Mouse (Mus musculus): Measurements from ENCODE around the gene Csdc2. TPM values are rescaled to one million over a fixed set of nuclear protein-coding genes. Genes with fewer than 3 reads are reported as not detected.
"Not testable (repeated sequence)": the region's sequence is repeated elsewhere in the genome, so short reads cannot be mapped to it uniquely, and the experiment has no call there.

Csdc2 gene
- total RNA-seq, 1 experiment from 2014 or later = not detected

DNA sequence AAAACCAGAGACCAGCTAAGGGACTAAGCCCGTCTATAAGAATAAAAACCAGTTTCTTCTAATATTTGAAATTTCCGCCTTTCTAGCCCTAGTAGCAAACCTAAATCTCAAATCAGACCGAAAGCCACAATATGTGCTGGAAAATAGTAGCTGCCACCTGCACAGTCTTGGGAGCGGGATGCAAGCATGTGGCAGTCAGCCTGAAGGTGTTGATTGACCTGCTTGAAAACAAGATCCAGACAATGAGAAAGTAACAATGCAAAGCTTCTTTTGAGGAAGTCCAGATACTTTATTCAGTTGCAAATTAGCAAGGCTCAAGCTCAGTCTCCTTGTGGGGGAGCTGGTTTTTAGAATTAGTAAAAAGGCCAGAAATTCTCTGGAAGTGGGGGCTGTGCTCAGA is 33.9 kb downstream of the Csdc2 start:
- not testable (repeated sequence) for ATAC-seq (ENCODE audit: extremely low read depth, insufficient number of reproducible peaks, low FRiP score, poor library complexity, severe bottlenecking)

DNA sequence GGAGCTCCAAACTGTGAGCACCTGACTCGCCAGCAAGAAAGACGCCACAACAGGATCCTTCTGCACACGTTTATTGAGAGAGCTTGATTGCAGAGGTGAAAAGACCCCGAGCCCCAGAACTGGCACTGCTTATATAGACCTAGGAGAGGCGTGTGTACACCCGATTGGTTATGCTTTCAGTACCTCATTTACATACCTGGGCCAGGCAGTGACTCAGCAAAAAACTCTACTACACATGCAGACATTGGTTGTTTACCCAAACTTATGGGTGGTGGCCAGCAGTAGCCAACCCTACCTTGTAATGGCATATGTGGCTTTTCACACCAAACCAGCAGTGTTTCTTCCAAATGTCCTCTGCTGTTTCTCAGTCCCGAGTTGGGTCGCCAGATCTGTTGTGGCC is 38.6 kb downstream of the Csdc2 start:
- ATAC-seq (ENCODE audit: extremely low read depth, insufficient number of reproducible peaks, low FRiP score, poor library complexity, severe bottlenecking) = not testable (repeated sequence)

DNA sequence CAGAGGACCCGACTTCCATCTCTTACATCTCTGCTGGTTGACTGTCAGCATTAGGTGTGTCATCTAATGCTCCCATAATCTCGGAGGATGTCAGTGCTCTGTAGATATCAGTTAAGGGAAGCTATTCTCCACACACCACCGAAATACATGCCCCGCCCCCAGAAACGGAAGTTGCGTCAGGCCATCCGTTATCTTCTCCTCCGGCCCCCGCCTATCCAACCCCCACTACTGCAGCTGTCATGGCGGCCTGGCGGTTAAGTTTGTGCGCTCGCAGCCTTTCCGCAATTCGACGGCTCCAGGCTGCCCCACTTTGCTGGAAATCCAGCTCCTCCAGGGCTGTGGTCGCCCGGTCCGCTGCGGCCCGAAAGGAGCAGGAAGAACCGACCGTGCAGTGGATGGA is 43.8 kb downstream of the Csdc2 start, which contains the start of gene 1700029P11Rik:
Gene 1700029P11Rik, plus strand, starts transcription at position 220 of the 400 bp plus-strand sequence.
- ATAC-seq (ENCODE audit: extremely low read depth, insufficient number of reproducible peaks, low FRiP score, poor library complexity, severe bottlenecking) = no peak

DNA sequence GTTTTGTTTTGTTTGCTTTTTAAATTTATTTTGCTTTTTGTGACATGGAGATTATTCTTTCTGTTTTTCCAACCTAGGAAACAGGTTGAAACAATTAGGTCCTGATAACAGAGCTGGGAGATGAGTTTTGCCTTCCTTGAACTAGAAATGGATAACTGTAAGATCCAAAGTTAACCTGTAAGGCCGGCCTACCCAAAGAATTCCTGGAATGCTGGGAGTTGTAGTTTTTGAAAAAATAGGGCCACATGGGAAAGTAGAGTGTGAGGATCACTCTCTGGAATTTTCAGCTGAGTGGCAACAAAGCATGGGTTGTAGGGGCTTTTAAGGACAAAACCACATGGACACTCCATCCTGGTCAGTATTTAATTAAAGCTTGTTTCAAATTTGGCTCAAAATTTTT is 45.6 kb downstream of the Csdc2 start:
- ATAC-seq (ENCODE audit: extremely low read depth, insufficient number of reproducible peaks, low FRiP score, poor library complexity, severe bottlenecking) = no peak

DNA sequence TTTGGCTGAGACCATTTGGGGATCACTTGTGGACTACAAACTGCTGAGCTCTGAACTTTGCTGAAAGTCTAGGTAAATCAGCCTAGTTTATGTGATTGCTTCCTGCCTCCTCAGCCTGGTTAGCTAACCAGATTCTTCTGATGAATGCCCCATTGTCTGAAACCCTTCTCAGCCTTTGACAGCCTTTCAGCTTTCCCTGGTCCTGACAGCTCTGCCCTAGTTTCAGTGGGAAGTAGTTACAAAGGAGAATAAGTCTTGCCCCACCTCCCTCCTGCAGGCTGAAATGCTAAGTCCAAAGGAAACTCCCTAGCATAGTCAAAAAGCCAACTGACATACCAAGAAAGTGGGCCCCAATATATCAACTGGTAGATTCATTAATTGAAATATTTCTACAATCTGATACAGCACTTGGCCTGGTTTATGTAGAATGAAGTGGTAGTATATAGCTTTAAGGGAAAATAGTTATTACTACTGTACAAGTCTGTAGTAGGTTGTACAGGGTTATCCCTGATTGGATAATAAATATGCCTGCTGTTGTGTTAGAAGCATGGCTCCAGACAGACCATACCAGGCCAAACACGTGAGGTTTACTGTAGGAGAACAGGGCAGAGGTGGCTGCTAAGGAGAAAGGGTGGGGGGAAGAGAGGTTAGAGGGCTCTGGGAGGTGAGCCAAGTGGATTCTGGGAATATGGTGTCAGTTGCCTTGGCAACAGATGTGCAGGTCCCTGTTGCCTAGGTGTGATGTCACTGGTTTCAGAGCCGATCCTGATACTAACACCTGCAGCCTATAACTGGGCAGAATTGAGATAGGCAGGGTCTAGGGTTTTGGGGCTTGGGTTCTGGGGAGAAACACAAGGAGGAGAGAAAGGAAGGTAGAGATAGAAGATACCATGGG is 49.0 kb downstream of the Csdc2 start:
- no peak for ATAC-seq (ENCODE audit: extremely low read depth, insufficient number of reproducible peaks, low FRiP score, poor library complexity, severe bottlenecking)

DNA sequence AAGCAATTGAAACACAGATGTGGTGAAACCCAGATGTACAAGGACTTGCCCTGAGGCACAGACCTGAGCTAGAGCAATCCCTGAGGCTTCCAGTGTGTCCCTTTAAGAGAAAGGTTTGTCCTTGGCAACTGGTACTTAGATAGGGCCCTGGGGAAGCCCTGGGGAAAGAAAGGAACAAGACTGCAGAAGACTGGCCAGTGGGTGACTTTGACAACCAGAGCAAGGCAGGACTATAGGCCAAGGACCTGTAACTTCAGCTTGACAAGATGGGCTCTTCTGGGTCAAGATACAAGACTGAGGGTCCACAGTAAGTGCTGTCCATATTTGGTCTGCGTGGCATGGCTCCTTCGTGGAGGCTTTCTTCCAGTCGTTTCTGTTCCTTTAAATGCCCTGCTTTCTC is 51.1 kb downstream of the Csdc2 start, which contains the start of gene Xrcc6:
Gene Xrcc6, plus strand, starts transcription at position 190 of the 400 bp plus-strand sequence.
- no peak for ATAC-seq (ENCODE audit: extremely low read depth, insufficient number of reproducible peaks, low FRiP score, poor library complexity, severe bottlenecking)

DNA sequence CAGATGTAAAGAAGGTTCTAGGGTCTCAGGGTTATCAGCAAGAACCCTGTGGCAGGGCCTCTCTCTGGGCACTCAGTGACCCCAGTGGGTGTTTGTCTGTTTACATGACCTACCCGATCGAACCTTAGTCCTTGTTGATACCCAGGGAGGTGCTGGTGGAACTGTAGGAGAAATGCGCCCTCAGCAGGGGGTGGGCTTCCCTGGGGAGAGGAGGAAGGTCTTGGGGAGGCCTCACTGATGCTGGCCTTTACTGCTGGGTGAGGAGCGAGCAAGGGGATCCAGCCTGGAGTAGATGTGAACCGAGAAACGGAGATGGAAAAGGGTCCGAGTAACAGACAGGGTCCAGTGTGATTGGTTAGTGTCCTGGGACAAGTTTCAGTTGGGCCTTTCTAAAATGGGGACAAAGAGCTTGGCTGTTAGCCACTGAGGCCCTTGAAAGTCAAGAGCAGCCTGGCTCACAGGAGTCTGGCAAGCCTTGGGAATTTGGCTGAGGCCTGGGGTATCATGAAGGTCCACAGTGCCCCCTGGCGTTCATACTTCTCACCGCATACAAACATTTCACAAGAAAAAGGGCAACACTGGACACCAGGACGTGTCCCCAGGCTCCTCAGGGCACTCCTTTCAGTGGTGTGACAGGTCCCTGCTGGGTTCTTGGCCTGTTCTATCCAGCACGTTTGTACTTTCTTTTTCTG is 53.0 kb downstream of the Csdc2 start:
- ATAC-seq (ENCODE audit: extremely low read depth, insufficient number of reproducible peaks, low FRiP score, poor library complexity, severe bottlenecking) = peak; percentile 68

DNA sequence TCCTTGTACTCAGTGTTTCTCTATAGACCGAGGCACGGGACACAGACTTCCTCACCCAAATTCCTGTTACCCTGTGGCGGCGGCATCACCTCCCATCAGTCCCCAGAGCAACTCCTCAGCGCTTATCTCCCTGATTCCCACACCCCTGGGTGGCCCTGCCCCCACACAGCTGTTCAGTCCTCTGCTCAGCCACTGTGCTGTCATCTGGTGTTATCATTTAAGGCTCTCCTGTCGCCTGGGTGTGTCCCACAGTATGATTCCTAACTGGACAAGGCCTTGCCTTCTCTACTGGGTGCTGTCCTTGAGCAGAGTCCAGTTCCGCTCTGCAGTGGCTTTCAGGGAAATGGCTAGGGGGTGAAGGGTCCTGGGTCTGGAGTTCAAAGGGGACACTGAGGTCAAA is 54.0 kb downstream of the Csdc2 start:
- ATAC-seq (ENCODE audit: extremely low read depth, insufficient number of reproducible peaks, low FRiP score, poor library complexity, severe bottlenecking) = no peak

DNA sequence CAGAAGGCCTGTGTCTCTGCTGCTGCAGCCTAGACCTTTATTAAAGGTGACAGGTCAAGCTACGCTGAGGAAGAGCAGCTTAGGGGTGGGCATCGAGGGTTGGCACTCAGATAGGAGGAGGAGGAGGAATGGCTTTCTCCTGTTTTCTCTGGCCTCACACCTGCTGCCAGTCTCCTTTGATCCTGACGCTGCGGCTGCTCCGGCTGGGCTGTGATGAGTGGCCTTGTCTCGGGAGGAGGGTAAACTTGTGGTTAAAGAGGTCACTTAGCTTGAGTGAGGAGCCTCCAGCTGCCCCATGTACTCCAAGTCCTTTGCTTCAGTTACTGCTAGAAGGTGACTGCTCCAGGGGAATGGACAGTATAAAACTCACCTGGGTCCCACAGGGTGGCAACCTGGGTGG is 57.4 kb downstream of the Csdc2 start:
- ATAC-seq (ENCODE audit: extremely low read depth, insufficient number of reproducible peaks, low FRiP score, poor library complexity, severe bottlenecking) = no peak

Other genes with a start within 250 kb of the Csdc2 start
- not detected in 2 replicates for gene Chadl, start 239.5 kb upstream of the Csdc2 start, total RNA-seq (2017)
- gene Zc3h7b, start 191.7 kb upstream of the Csdc2 start, total RNA-seq (2017) = 13.6 and 14.5 TPM in 2 replicates
- 30.6 and 32.8 TPM in 2 replicates for gene Rangap1, start 191.2 kb upstream of the Csdc2 start, total RNA-seq (2017)
- gene Tef, start 134.3 kb upstream of the Csdc2 start, total RNA-seq (2017) = 26.2 and 29.4 TPM in 2 replicates
- gene Tob2, start 78.0 kb upstream of the Csdc2 start, total RNA-seq (2017) = 44.3 and 48.5 TPM in 2 replicates
- 42.9 and 65.9 TPM in 2 replicates for gene Phf5a, start 64.8 kb upstream of the Csdc2 start, total RNA-seq (2017)
- gene Aco2, start 64.5 kb upstream of the Csdc2 start, total RNA-seq (2017) = 86.2 and 108 TPM in 2 replicates
- gene Polr3h, start 10.5 kb upstream of the Csdc2 start, total RNA-seq (2017) = 11.5 and 12.2 TPM in 2 replicates
- 5.0 and 9.6 TPM in 2 replicates for gene Pmm1, start 24.2 kb downstream of the Csdc2 start, total RNA-seq (2017)
- gene 1700029P11Rik, start 43.8 kb downstream of the Csdc2 start, total RNA-seq (2017) = not detected in 2 replicates
- gene Xrcc6, start 51.1 kb downstream of the Csdc2 start, total RNA-seq (2017) = 33.9 and 49.0 TPM in 2 replicates
- 7.3 and 7.7 TPM in 2 replicates for gene Desi1, start 97.1 kb downstream of the Csdc2 start, total RNA-seq (2017)
- 74.5 and 74.8 TPM in 2 replicates for gene Snu13, start 110.8 kb downstream of the Csdc2 start, total RNA-seq (2017)
- gene 4930407I10Rik, start 122.4 kb downstream of the Csdc2 start, total RNA-seq (2017) = not detected in 2 replicates
- gene Mei1, start 133.2 kb downstream of the Csdc2 start, total RNA-seq (2017) = not detected in 2 replicates
- gene Ccdc134, start 191.2 kb downstream of the Csdc2 start, total RNA-seq (2017) = 35.9 and 37.9 TPM in 2 replicates
- 71.5 and 74.5 TPM in 2 replicates for gene Srebf2, start 210.4 kb downstream of the Csdc2 start, total RNA-seq (2017)

Data from neutrophil, adult 5-6 weeks (primary cell).